Mouse (Mus musculus) ovary, adult 18-20 months (tissue): ENCODE data around the gene Slc9b2.
A peak's percentile ranks its signal among the peaks of the same experiment; 100 is the strongest.

Experiments
- DNase-seq: peaks from one replicate; pipeline ENCODE4 v3.0.0; 2022; ENCODE audit warnings: low spot score, mixed read lengths

Slc9b2 gene

GRCm38 (mm10) chr3:135307411-135308259 is at the start of gene Slc9b2:
TSS of gene Slc9b2 (plus strand) at chr3:135307700.
- DNase-seq: peak; percentile 20

GRCm38 (mm10) chr3:135258919-135259318 is 48.6 kb upstream of the Slc9b2 start:
- no peak for DNase-seq

- DNase-seq: no peak
Measured at GRCm38 (mm10) chr3:135260233-135260632, 47.3 kb upstream of the Slc9b2 start.

GRCm38 (mm10) chr3:135268616-135269015 is 38.9 kb upstream of the Slc9b2 start:
- DNase-seq: no peak

DNA sequence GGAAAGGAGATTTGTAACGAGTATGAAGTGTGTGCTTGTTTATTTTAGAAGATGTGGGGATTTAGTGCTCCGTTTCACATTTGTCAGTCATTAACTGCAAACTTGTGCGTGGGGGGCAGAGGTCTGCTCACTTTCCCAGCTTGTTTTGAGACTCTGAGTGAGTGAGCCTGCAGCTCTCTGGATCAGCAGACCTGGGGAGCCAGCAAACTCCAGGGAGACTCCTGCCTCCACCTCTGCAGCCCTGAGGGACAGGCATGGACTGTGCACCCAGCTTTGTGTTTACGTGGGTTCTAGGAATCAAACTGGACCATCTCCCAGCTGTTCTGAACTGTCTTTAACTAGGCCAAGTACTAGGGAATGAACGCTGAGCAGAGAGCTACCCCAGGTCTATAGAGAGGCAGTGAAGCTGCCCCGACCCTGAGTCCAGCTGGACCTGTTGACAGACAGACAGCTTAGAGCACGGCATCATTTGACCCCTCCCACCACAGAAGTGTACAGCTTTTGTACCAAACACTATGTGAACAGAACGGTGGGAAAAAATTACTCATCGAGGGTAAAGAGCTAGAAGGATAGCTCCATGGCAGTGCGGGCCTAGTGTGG is 38.0 kb upstream of the Slc9b2 start:
- DNase-seq: no peak

DNA sequence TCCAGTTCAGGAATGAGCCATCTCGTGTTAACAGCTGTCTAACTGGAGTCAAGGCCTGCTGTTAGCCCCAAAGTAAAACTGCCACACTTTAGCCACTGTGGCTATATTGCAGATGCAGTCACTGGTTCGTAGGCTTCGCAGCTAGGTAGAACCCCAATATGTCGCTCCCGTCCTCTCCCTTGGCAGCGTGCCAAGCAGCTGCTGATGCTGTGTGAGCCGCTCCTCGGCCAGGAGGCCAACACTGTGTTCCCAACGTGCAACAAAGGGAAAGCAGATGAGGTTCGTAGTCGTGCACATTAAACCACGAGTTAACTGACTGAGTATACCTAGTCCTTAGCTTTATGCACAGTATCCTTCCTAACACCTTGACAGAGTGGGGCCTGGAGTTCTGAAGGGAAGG is 34.9 kb upstream of the Slc9b2 start:
- DNase-seq: no peak

GRCm38 (mm10) chr3:135273047-135273446 is 34.5 kb upstream of the Slc9b2 start:
- DNase-seq: no peak

DNA sequence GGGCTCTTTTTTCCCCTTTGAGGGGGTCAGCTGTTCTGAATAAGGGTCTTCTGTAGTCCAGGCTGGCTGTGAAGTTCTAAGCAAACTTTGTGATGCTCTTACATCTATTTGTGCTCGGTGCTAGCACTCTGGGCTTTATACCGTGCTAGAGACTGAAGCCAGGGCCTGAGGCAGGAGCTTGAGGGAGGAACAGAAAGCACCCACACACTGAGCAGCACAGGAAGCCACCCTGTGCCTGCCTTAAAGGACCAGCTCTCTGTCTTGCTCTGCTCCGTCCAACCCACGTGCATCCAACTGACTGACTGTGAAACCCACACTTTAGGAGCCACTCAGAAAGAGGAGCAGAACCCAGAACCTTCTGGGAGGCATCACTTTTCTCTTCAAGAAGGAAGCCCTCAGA is 27.3 kb upstream of the Slc9b2 start:
- DNase-seq: no peak

GRCm38 (mm10) chr3:135280669-135281415 is 26.7 kb upstream of the Slc9b2 start, which contains the start of gene Bdh2:
TSS of gene Bdh2 (plus strand) at chr3:135281221.
- DNase-seq: peak; percentile 70

GRCm38 (mm10) chr3:135281701-135282100 is 25.8 kb upstream of the Slc9b2 start:
- DNase-seq: no peak

DNA sequence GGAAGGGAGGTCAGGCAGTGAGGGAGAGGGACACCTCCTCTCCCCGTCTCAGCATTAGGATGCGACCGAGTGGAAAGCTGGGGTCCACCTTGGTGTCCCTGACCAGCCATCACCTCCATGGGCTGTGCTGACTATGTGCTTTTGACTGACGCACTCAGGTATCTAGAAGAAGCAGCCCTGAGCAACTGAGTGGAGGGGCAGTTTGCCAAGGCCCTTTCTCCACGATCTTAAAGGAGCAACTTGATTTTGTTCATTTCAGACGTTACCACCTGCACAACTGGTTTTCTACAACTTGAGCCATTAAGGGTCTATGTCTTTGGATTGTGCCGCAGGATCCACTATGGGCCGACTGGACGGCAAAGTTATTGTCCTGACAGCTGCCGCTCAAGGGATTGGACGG is 22.2 kb upstream of the Slc9b2 start:
- no peak for DNase-seq

DNA sequence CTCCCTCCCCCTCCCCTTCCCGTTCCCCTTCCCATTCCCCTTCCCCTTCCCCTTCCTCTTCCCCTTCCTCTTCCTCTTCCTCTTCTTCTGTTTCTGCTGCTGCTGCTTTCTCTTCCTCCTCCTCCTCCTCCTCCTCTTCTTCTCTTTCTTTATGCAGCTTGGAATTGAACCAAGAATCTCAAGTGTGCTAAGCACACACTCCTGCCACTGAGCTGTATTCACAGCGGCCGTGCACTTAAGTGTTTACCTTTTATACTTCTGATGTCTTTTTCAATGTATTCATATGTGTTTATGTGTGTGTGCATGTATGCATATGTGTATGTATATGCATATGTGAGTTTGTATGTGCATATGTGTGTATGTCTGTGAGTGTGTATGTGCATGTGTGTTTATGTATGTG is 21.7 kb upstream of the Slc9b2 start:
- no peak for DNase-seq

GRCm38 (mm10) chr3:135288138-135288750 is 19.3 kb upstream of the Slc9b2 start:
- no peak for DNase-seq

GRCm38 (mm10) chr3:135289148-135289547 is 18.4 kb upstream of the Slc9b2 start:
- DNase-seq: no peak

DNA sequence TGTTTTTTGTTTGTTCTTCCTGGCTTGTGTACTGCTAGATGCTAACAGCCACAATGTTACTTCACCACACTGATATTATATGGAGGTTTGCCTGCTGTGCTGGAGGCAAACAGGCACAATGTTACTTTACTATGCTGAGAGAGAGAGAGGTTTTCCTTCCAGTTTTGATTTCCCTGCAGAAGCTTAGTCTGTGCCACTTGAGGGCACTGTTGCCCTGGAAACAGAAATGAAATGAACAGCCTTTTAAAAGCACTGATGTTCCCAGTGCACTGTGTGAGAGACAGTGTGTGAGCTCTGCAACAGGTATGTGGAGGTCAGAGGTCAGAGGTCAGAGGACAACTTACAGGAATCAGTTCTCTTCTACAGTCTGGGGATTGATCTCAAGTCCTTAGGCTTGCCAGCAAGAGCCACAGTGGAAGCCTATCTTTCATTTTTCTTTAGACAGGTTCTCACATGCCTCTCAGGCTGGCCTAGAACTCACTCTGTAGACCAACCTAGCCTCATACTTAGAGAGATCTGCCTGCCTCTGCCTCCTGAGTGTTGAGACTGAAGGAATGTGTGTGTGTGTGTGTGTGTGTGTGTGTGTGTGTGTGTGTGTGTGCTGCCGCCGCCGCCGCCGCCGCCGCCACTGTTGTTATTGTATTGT is 17.1 kb upstream of the Slc9b2 start:
- DNase-seq: no peak

- DNase-seq: no peak
Measured at GRCm38 (mm10) chr3:135293703-135294102, 13.8 kb upstream of the Slc9b2 start.

DNA sequence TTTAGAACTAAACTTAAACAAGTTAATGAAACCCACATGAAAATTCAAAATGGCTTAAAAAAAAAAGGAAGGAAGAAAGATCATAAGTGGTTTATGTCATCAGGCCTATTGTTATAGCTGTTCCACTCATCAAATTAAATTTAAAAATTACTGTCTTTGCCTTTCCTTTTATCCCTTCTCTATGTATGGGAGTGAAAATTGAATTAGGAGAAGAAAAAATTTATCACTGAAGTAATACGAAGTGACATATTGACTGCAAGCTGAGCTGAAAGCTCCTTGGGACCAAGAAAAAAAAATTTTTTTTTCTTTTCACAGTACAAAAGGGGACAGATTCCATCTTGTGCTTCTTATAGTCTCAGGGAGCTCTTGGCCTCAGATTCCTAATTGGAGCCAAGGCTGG is 11.9 kb upstream of the Slc9b2 start:
- no peak for DNase-seq

- peak; percentile 33 for DNase-seq
Measured at GRCm38 (mm10) chr3:135298560-135298959, 8.9 kb upstream of the Slc9b2 start.

DNA sequence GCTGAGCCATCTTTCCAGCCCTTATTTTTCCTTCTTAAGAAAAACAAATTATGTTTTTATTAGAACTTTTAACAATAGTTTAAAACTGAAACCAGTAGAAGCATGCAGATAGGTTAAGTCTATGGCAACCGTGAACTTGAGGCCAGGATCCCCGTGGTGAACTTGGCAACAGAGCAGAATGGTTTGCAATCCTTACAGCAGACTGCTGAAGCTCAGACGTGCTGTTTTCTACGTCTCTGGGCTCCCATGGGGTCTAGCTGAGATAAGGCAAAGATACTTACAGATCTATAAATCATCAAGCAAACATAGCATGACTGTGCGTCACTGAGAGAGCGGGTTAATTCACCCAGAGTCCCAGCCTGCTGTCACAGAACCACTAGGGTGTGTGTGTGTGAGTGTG is 7.4 kb upstream of the Slc9b2 start:
- DNase-seq: no peak

DNA sequence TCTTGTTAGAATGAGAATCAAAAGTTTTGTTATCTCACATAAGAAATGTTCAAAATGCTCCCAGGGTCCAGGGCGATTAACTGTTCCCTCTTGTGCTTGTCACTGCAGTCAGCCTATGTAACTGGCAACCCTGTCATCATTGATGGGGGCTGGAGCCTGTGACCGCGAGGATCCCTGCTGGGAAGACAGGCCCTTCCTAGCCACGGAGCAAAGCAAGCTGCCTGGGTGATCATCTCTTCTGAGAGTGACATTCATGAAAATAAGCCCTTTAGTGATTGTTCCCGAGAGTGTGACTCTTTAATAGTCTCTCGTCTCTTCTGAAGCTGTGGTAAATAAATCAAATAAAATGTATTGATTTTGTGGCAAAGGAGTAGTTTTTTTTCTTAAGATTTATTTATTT is 3.4 kb upstream of the Slc9b2 start:
- no peak for DNase-seq

- DNase-seq: no peak
Measured at GRCm38 (mm10) chr3:135304566-135304965, 2.9 kb upstream of the Slc9b2 start.
